Mouse (Mus musculus): ENCODE measurements around the gene Prkar1b.

- TF ChIP-seq POLR2A (IDR thresholded peaks at IDR 0.05; ENCODE audit: extremely low read depth, insufficient read depth, low read length), result no peak
- TF ChIP-seq CTCF (IDR thresholded peaks at IDR 0.05; ENCODE audit: low read depth, low read length), result no peak
These were observed 115.1 kb downstream of the Prkar1b start for GRCm38 (mm10) chr5:139034746-139035145.

All from liver, adult 2 months (tissue).